Mouse (Mus musculus): ENCODE data around the gene Gm42906.

Gm42906 gene

DNA sequence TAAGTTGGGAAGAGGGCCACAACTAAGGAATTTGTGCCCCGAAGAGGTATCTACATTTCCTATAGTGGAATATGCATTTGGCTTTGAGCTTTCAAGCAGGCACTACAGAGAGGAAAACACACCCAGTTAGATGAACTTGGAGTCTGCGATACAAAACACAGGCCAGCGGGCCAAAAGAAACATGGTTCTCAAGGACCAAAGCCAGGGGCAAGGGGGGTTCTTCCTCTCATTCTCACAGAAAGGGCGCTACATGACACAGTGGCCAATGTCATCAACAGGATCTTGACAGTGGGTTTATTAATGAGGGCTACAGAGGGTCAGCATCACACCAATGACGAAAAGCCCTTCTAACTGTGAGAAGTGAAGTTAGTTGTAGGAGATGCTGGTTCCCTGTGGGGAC lies 370.2 kb downstream of the Gm42906 start:
- DNase-seq, result no peak

DNA sequence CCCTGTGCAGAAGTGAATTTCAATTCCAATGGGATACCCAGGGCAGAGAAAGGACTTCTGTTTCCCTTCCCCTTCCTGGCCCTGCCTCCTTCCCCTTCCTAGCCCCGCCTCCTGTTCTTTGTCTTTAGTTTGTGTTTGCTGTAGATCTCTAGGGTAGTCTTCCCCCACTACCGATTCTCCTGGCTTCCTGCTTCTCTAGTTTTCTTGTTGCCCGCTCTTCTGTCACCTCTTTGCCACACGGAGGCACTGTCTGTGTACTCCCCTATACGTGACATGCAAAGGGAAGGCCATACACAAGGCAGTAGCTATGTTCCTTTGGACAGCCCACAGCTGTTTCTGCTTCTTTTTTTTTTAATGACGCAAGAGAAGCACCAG lies 371.1 kb downstream of the Gm42906 start:
- DNase-seq, result no peak

DNA sequence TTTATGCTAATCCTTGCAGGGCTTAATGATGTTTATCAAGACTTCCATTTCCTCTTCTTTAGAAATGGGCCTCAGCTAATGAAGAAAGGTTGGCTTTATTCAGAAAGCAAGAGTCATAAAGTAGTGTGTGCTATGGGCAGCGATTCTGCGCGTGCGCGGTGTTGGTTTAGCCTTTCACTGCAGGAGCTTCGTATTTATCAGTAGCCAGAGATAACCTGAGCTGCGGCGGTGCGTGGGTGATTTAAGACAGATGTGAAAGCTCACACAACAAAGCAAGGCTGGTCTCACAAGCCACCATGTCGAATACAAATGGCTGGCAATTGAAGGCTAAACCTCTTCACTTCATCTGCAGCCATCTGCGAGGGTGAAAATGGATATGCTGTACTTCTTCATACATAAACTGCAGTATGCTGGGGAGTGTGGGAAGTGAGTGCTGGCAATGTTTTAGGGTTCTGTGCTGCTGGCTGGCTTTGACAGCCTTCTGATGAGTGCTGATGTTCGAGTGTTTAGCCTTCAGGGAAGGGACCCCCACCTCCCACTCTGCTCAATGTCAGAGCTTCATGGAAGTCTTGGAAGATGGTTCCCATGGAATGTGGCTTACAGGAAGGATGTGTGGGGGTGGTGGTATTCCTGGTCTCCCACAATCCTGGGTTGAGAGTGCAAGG lies 371.6 kb downstream of the Gm42906 start:
- DNase-seq, result no peak

DNA sequence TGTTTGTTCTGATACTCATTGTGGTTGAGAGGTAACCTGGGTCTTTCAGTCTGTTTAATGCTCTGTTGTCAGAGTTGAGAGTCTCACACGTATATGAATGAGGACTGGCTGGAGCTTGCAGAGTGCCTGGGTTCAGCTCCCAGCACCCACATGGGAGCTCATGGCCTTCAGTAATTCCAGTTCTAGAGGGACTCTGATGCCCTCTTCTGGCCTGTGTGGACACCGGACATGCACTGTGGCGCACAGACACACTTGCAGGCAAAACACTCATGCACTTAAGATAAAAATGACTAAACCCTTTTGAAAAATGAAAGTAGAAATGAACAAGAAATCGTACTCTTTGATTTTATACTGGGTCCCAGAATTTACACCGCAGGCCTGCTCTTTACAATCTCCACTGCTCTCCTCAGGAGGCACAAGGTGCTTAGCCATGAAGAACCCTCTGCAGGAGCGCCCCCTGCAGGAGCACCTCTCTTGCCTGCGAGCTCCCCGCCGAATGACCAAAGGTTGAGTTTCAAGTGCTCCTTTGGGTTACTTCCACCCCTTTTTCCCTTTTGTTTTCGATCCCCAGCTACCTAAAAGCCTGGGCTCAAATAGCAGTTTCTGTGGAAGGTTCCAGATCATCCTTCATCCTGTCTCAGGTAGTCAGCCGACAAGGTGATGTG lies 372.4 kb downstream of the Gm42906 start:
- DNase-seq, result no peak

DNA sequence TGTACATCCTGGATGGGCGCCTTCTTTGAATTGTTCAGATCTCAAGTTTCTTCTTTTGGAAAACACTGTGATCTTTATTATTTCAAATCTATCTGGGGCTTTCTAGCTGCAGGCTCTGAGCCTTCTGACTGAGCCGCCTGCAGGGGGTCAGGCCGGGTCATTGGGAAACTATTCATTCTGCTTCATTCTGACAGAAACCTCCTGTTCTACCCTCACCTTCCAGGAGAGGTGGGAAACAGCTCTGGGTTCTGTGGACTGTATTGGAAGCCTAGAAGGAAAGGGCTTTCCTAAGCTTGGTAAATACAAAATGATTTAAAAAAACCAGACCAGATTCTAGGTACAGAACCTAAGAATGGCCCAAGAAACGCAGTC lies 373.2 kb downstream of the Gm42906 start:
- DNase-seq, result no peak

DNA sequence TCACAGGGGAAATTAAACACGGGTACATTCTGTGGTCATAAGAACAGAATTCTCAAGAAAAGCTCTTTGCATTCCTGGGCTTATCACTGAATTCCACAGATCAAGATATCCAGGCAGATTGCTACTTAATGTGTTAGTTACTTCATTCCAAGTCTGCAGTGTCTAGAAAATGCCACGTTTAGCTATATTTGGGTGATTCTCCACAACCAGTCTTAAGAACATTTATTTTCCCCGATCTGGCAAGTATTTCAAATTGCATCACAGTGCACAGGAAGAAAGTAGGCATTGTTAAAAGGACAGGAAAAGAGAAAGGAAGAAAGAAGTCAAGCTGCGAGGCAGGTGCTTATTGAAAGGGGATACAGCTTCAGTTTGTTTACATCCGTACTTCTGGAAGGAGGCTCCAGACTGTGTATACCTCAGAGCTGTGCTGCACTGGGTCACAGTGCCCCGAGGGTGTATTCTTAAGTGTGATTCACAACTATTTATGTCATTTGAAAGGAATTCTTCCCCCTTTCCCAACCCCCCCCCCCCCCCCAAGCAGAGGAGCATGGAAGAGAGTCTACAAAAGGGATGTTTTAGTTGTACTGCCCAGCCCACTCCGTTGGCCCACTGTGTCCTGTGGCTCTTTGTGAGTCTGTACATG lies 373.7 kb downstream of the Gm42906 start:
- DNase-seq, result no peak

DNA sequence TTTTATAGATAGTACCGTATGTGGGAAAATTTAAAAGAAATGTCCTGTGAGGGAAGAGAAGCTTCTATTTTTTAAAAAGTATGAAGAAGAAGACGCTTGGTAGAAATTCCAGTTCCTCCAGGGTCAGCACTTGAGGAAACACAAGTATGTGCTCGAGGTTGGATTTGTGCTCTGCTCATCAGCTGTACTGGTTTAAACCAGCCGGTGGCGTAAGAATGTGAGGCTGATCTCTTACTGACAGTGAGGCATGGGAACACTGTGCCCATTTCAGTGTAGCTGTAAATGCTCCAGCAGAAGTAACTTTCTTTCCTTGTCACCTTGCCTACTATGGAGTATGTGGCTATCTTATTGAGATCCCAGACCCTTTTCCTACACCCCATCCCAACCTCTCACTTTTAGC lies 374.8 kb downstream of the Gm42906 start:
- DNase-seq, result no peak

DNA sequence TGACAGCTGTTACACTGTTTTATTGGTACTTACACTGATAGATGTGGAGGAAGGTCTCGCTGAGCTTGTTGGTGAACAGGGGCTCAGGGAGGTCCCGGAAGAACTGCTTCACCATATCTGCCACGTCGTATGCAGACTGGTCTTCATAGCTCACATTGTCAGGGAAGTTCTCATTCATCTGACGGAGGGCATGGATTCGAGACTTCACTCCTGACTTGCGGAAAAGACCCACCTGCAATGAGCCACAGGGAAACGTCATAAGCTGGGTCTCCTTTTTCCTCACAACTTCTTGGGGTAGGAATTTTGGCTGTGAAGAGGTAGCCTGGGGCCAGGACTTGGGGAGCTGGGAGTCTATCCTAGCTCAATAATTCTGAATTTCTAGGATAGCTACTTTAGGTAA lies 375.6 kb downstream of the Gm42906 start:
- DNase-seq, result no peak

DNA sequence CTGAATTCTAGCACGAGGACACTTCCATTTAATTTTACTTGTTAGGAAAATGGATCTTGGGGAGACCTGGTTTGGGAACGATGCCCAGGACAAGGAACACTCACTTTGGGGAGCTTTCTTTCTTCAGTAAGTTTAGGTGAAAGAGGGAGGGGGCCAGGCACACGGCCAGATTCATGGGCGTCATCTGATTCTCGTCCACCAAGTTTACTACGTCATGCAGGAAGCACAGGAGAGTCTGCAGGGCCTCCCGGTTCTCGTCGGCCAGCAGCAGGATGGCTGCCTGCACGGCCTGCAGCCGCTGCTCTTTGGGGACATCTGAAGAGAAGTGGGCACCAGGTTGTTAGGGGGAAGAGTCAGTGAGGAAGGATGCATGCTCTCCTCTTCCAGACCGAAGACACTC lies 380.5 kb downstream of the Gm42906 start:
- no peak for DNase-seq

DNA sequence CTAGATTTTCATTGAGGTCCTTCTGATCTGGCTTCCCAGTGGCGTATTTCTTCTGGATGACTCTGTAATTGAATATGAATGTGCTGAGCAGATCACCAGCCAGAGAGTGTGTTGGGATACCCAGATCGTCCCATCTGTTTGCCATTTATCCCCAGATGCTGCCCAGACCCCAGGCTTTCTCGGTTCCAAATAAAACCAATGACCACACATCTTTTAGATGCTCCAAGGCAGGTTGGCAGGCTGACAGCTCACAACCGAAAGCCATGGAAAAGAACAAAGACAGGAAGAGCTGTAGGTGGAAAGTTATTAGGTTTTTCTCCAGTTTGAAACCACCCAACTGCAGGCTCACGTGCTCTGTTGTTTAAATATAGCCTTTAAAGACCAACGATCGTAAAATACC lies 381.0 kb downstream of the Gm42906 start:
- no peak for DNase-seq

DNA sequence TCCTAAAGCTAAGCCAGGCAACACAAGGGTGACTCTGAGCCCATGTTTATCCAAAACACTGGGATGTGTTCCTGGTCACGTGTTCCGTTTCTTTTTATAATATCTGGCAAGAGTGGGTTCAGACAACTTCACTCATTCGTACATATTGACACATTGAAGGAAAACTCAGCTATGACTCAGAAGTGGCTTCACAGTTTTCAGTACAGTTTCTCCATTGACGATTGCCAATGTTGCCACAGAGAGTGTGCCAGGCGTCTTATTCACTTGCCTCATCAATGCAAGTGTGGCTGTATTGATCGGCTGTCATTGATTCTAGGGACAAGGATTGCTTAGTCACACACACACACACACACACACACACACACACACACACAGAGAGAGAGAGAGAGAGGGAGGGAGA lies 381.8 kb downstream of the Gm42906 start:
- DNase-seq, result no peak

DNA sequence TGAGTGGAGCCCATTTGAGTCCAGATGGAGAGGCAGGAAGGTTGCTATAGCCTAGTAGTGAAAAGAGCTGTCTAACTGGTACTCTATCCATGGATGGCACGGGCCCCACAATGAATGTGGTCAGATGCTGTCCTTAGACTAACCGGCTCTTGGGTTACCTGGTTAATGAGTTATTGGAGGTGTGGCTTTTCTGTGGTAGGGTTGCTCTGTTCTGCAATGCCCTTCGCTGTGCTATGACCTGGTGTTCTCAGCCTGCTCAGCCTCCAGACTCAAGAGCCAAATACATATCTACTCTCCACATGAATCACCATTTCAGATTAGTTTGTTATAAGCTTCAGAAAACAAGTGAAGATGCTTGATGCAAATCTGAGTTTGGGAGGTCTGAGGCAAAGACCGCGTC lies 385.1 kb downstream of the Gm42906 start:
- no peak for DNase-seq

DNA sequence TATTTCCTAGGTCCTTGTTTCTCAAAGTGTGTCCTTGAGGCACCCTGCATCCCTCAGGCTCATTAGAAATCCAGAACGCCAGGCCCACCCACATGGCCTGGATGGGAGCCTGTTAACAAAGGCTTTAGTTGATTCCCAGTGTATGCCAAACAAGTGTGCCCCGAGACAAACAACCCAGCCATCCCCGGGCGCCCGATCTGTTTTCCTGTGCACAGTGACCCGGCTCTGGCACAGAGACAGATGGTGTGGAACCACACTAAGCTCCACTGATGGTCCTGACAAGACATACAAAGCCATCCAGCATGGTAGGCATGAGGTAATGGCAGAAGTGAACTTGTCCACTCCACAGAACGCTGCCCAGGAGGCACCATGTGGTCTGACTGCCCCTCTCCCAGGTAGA lies 390.1 kb downstream of the Gm42906 start:
- no peak for DNase-seq

DNA sequence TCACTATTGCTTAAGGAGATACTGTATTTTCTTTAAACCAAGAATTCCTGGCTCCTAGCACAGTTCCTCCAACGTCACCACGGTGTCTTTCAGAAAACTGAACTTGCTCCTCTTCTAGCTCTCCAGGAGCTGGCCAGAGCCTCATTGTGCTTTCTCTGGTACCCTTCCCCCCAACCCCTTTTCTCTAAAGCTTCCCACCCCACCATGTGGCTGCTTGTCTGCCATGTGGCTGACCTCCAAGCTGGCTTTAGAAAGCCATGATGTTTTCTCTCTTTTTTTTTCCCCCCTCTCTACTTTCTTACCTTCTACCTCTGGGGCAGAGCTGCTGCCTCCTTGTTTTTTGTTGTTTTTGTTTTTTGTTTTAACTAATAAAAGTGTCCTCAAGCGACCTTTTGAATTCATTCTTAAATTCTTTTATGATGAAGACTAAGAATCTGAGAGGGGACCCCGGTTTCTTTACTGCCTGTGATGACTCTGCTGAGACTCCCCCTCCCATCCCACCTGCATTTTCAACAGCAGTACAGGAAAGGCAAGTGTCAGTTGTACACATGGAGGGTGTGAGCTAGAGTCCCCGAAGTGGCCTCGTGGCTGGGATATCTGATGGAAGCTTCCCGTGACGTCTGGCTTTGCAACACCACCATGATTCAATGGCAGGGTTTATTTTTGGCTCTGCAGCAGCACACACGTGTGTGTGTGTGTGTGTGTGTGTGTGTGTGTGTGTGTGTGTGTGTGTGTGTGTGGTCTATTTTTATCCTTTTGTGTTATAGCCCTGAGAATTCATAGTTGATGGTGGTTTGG lies 393.0 kb downstream of the Gm42906 start:
- no peak for DNase-seq

DNA sequence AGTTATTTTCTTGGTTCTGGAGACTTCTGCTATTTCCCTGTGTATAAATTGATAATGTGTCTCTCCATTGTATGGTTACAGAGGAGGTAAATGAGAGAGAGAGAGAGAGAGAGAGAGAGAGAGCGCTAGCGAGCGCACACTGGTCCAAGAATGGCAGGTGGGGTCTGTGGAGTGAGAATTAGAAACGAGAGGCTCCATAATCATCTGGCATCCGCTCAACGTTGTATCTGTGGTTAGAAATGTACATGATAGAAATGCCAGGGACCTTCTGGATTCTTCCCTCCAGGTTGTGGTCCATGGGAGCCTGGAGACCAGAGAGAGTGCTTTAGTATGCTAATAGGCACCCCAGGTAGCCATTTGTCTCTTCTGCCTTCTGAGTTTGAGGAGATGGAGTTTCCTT lies 399.1 kb downstream of the Gm42906 start:
- DNase-seq, result no peak

DNA sequence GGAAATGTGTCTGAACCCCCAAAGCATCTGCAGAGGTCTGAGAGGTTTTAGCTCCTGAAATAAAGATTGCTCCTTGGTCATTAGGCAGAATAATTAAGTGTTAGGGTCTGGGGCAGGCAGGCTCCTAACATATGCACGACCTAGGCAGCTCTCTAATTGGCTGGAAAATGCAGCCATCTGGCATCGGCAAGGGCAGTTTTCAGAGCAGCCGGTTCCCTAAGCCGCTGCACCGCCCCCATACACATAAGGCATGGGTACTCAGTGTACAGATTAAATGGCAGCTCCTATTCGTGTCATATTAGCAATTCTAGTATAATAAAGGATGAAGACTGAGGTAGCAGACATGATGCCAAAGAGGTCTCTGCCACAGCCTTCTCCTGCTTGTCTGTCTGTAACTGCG lies 400.8 kb downstream of the Gm42906 start:
- DNase-seq, result no peak

DNA sequence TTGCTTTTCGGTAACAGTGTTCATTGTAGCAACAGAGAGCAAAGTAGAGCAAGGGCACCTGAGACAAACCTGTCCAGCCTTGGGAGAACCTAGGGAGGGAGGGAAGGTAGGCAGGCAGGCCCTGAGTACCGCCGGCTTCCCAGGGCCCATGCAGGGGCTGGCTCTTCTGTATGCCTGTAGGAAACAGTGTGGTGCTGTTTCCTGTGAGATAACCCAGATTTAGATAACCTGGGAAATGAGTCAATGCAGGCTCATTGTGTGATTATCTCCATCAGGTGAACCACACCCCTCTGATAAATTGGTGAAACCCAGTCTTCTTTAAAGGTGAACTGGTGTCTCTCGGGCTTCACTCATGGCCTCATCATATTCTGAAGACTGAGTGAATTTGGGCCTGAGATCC lies 401.9 kb downstream of the Gm42906 start:
- no peak for DNase-seq

DNA sequence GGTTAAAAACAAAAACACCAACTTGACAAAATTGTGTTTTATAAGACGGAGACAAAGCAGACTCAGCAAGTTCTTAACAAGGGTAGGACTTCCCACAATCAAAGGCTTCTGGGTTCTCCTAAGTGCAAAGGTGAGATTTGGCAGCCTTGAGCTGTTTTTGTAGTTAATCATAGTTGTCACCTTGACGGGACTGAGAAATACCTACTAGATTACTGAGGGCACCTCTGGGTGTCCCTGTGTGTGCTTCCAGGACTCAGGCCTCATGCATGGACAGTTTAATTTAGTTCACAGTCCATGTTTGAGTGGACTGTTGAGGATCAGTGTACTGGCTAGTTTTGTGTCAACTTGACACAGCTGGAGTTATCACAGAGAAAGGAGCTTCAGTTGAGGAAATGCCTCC lies 403.5 kb downstream of the Gm42906 start:
- no peak for DNase-seq

DNA sequence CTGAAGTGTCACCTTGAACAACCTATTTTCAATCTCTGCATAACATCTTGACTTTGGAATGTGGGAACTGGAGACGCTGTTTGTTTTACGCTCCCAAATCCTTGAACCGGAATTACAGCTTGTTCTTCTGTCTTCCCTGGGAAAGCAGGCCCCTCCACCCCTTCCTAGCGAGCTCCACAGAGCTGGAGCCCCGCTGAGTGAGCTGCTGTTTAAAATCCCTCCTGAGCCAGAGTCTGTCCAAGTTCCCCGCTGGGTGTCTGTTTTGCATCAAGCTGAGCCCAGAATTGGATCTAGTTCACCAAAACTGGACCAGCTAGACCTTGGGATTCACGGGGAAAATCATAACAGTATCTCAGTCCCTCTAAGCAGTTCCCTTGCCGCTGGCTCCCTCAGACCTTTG lies 404.5 kb downstream of the Gm42906 start:
- DNase-seq, result no peak

DNA sequence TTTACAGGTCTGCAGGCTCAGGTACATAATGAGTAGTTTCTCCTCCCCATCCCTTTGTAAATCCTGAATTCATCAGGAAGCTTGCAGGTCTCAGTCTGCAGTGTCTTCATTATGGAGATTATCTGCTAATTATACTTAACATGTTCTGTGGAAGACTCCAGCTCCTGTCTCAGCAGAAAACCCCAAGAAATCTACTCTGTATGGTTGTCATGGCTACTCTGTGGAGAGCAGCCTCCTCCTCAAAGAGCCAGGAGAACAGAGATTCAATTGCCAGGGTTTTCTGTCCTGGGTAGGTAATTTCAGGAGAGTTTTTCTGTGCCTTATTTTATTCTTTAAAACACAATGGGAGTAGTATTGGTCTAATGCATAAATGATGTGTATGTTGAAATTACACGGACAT lies 405.0 kb downstream of the Gm42906 start:
- DNase-seq, result no peak

DNA sequence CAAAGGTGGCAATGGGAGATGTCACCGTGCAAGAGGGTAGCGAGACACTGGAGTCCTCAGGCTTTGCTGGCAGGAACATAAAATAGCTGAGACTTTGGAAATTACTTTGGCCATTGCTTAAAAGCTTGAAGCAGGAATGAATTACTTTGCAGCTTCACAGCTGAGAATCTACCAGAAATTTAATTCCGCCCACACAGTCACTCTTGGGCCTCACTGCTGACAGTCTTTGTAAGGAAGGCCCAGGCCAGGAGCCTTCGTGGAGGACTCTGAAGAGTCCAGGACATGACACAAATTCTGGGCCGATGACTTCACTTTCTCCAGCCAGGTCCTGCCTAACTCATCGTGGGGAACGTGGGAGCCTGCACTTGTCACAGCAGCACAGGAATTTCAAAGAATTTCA lies 405.9 kb downstream of the Gm42906 start:
- DNase-seq, result no peak

DNA sequence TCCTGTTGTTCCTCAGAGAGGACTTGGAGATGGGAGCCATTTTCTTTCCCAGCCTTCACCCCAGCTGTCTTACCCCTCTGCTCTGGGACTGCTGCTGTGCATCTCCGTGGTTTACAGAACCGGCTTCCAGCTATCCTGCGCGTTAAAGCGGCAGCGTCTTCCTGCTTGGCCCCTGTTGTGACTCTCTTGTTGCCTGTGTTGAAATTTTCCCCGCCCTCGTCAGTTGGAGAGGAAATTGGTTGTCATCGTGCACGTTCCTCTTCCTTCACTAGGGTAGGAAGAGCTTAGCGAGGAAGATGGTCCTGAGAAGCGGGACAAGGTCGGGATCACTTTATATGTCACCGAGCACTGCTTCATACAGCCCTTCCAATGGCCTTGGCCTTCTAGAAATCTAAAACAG lies 407.1 kb downstream of the Gm42906 start:
- no peak for DNase-seq

DNA sequence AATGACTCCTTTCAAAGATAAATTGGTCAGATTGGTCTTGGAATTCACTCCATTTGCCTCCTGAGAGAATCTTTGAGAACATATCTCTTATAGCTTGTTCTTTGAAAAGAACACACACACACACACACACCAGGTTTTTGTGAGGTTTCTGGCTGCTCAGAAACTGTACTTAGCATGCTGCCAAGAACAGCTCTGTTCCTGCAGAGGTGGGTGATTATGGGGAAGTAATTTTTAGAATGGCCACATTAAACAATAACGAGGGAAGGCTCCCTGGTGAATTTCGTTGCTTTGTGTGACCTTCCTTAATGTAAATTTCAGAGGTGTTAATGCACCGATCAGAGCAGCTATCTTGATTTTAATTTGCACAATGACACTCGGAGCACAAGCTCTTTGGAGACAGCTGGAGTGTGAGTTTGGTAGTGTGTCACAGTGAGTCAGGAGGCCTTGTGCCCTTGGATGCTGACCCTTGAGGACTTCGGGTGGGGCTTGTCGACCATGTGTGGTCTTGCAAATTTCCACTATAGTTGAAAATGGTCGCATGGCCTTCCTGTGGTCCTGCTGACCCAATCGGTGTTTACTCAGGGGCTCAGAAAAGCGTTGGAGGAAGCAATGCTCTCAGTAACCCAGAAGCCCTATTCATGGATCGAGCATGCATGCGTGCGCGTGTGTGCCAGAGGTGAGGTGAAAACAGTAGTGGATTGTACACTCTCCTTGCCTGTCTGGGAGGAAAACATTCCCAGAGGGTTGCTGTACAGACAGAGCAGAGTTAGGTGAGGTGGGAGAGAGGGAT lies 407.7 kb downstream of the Gm42906 start:
- DNase-seq, result no peak

Data from B cell, adult 2 months (primary cell).